Mouse (Mus musculus): ENCODE measurements around the gene Fbln5. TPM values are rescaled to one million over a fixed set of nuclear protein-coding genes. Genes with fewer than 3 reads are reported as not detected.

Fbln5 gene
- total RNA-seq, 2 experiments from 2014 or later = 26.2 to 28.3 TPM

- peak; percentile 42 for DNase-seq (ENCODE audit: low spot score)
- intact Hi-C loops (cut with DNase I) = no loop called here
Observed at GRCm38 (mm10) chr12:101767306-101768053, 51.4 kb downstream of the Fbln5 start.

- no peak for DNase-seq (ENCODE audit: low spot score)
Observed at GRCm38 (mm10) chr12:101766228-101766852, 52.5 kb downstream of the Fbln5 start.

GRCm38 (mm10) chr12:101764870-101765269, 54.0 kb downstream of the Fbln5 start:
- DNase-seq (ENCODE audit: low spot score) = no peak
- intact Hi-C loops (cut with DNase I) = no loop called here

More at GRCm38 (mm10) chr12:101766228-101766852, 52.5 kb downstream of the Fbln5 start:
- intact Hi-C loops (cut with DNase I) = no loop called here

- no peak for DNase-seq (ENCODE audit: low spot score)
- intact Hi-C loops (cut with DNase I) = no loop called here
Observed at GRCm38 (mm10) chr12:101763065-101763464, 55.8 kb downstream of the Fbln5 start.

GRCm38 (mm10) chr12:101762054-101762453, 56.8 kb downstream of the Fbln5 start:
- DNase-seq (ENCODE audit: low spot score) = no peak
- intact Hi-C loops (cut with DNase I) = no loop called here

GRCm38 (mm10) chr12:101759440-101760045, 59.3 kb downstream of the Fbln5 start:
- DNase-seq (ENCODE audit: low spot score) = no peak

GRCm38 (mm10) chr12:101758698-101759097, 60.2 kb downstream of the Fbln5 start:
- intact Hi-C loops (cut with DNase I) = no loop called here
- DNase-seq (ENCODE audit: low spot score) = no peak

More at GRCm38 (mm10) chr12:101759440-101760045, 59.3 kb downstream of the Fbln5 start:
- intact Hi-C loops (cut with DNase I) = no loop called here

GRCm38 (mm10) chr12:101742375-101742774, 76.5 kb downstream of the Fbln5 start:
- intact Hi-C loops (cut with DNase I) = no loop called here
- DNase-seq (ENCODE audit: low spot score) = no peak

GRCm38 (mm10) chr12:101740486-101740885, 78.4 kb downstream of the Fbln5 start:
- no peak for DNase-seq (ENCODE audit: low spot score)
- intact Hi-C loops (cut with DNase I) = no loop called here

GRCm38 (mm10) chr12:101740045-101740444, 78.8 kb downstream of the Fbln5 start:
- intact Hi-C loops (cut with DNase I) = no loop called here
- DNase-seq (ENCODE audit: low spot score) = no peak

GRCm38 (mm10) chr12:101718755-101719150, 100.1 kb downstream of the Fbln5 start:
- intact Hi-C loops (cut with DNase I) = no loop called here
- DNase-seq (ENCODE audit: low spot score) = no peak

- intact Hi-C loops (cut with DNase I) = no loop called here
- no peak for DNase-seq (ENCODE audit: low spot score)
Observed at GRCm38 (mm10) chr12:101718054-101718754, 100.7 kb downstream of the Fbln5 start, which contains the start of gene Tc2n. Gene Tc2n, minus strand, starts transcription at chr12:101718523.

- intact Hi-C loops (cut with DNase I) = no loop called here
- no peak for DNase-seq (ENCODE audit: low spot score)
Observed at GRCm38 (mm10) chr12:101699176-101699575, 119.7 kb downstream of the Fbln5 start.

Other genes with a start within 250 kb of the Fbln5 start
- gene Tc2n, start 100.5 kb downstream of the Fbln5 start, total RNA-seq (2021) = under 1 TPM; 0.50 to 0.78 TPM
- 10 to 100 TPM; 34.9 to 36.7 TPM for gene Trip11, start 94.2 kb upstream of the Fbln5 start, total RNA-seq (2021)
- 10 to 100 TPM; 11.1 to 11.5 TPM for gene Atxn3, start 139.2 kb upstream of the Fbln5 start, total RNA-seq (2021)
- gene Cpsf2, start 156.9 kb upstream of the Fbln5 start, total RNA-seq (2021) = 10 to 100 TPM; 13.2 to 13.9 TPM

All from heart, postnatal 25 days (tissue).